ENCODE assay signal across 7 mouse cellular contexts in the genomic region with DNA sequence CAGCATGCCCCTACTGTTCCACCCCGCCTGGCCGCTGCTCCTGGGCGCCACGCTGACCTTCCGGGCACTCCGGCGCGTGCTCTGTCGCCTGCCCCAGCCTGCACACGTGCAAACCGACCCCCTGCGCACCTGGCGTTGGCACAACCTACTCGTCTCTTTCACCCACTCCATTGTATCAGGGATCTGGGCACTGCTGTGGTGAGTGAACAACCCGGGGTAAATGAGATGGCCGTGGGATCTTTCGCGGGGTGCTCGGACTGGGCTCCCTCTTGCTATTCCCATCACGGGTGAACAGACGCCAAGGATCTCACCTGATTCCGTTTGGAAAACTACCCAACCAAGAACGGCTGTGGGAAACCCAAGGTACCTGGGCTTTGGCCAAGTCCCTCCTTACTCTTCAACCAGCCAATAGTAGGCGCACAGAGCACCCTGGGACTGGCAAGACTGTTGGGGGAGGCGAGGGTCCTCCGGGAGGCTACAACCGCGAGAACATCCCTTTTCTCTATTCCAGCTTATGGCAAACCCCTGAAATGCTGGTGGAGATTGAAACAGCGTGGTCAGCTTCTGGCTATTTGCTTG. TPM values are rescaled to one million over a fixed set of nuclear protein-coding genes. Genes with fewer than 3 reads are reported as not detected.
DNase-seq lines count a peak whose midpoint lies in the region; ATAC-seq and TF ChIP-seq lines count a peak whose summit lies in the region.

No protein-coding gene starts in this region.

- DNase-seq in CD4-positive helper T cell, adult 2 months (ENCODE audit: low read depth, low spot score) = peak; percentile 37
- peak; percentile 97 for DNase-seq in MEL (ENCODE audit: low read depth, low spot score)
- DNase-seq in embryo, embryonic 9.5 days (ENCODE audit: extremely low spot score) = peak; percentile 72
- peak; percentile 76 to 79 for DNase-seq in heart, postnatal 10 days
- peak in 1 of 2 experiments; percentile 51 for DNase-seq in layer of hippocampus, adult 2 months (ENCODE audit: low spot score in 2 of 2)
- DNase-seq in lung, postnatal 25 days (ENCODE audit: low spot score) = peak; percentile 70

- H3K79me2 ChIP-seq in MEL (ENCODE audit: control insufficient read depth, insufficient read depth, low read length, poor library complexity) = peaks cover 32% of the 10 kb centered on the region

- H3K9me3 ChIP-seq in MEL (replicated peaks; ENCODE audit: insufficient read depth, low read length) = no peaks in the 10 kb centered on the region
- H3K9me3 ChIP-seq in stomach, embryonic 15.5 days = no peaks in the 10 kb centered on the region

- H3K4me2 ChIP-seq in stomach, embryonic 15.5 days = peak overlapping the region; percentile 90

- no peak for TF ChIP-seq CTCF in MEL (IDR thresholded peaks at IDR 0.05 in 2 of 3, conservative IDR thresholded peaks at IDR 0.05 in 1 of 3; ENCODE audit: control insufficient read depth in 1 of 3, insufficient read depth in 1 of 3, low read depth in 2 of 3, low read length in 3 of 3, poor library complexity in 1 of 3, severe bottlenecking in 1 of 3)
- TF ChIP-seq CTCF in layer of hippocampus, adult 2 months (conservative IDR thresholded peaks at IDR 0.05) = no peak

- intact Hi-C loops in heart, postnatal 10 days (cut with DNase I) = loop anchor here (2.0 to 5.0 kb wide), 3 partner anchors 160 to 352 kb away; a partner anchor contains a TSS

- peak; percentile 34 to 53; a peak in 2 of 4 replicates for TF ChIP-seq POLR2A in MEL (IDR thresholded peaks at IDR 0.05; ENCODE audit: control insufficient read depth in 1 of 2, insufficient read depth in 1 of 2, low read depth in 1 of 2, low read length in 2 of 2, poor library complexity in 1 of 2)

- peaks cover 12 to 32% of the 10 kb centered on the region in 2 experiments for H3K36me3 ChIP-seq in MEL (ENCODE audit: control insufficient read depth in 1 of 2, insufficient read depth in 2 of 2, low read length in 2 of 2)
- H3K36me3 ChIP-seq in stomach, embryonic 15.5 days = peaks cover 24% of the 10 kb centered on the region

- H3K27me3 ChIP-seq in MEL (ENCODE audit: control insufficient read depth in 1 of 2, insufficient read depth in 2 of 2, low read length in 2 of 2) = no peaks in the 10 kb centered on the region
- no peaks in the 10 kb centered on the region for H3K27me3 ChIP-seq in stomach, embryonic 15.5 days (replicated peaks)

- peaks cover 4 to 19% of the 10 kb centered on the region in 2 experiments; a peak in 2 of 4 replicates for H3K4me1 ChIP-seq in MEL (ENCODE audit: control insufficient read depth in 1 of 2, insufficient read depth in 2 of 2, low read length in 2 of 2)
- peaks cover 56% of the 10 kb centered on the region for H3K4me1 ChIP-seq in stomach, embryonic 15.5 days

- H3K27ac ChIP-seq in MEL (ENCODE audit: control insufficient read depth, low read depth, low read length) = peak overlapping the region; percentile 96
- peak overlapping the region; percentile 90 for H3K27ac ChIP-seq in layer of hippocampus, adult 2 months
- H3K27ac ChIP-seq in stomach, embryonic 15.5 days = peak overlapping the region; percentile 99

- peak overlapping the region; percentile 43 to 81 for H3K4me3 ChIP-seq in MEL (ENCODE audit: control insufficient read depth in 1 of 2, insufficient read depth in 1 of 2, low read depth in 2 of 2, low read length in 2 of 2)
- peak overlapping the region; percentile 62 for H3K4me3 ChIP-seq in layer of hippocampus, adult 2 months
- H3K4me3 ChIP-seq in stomach, embryonic 15.5 days (replicated peaks) = peak overlapping the region; percentile 76

- no peak for TF ChIP-seq RAD21 in MEL (IDR thresholded peaks at IDR 0.05; ENCODE audit: low read depth, low read length)

- TF ChIP-seq EP300 in MEL (IDR thresholded peaks at IDR 0.05; ENCODE audit: low read depth in 1 of 2, low read length in 2 of 2) = peak in 1 of 2 experiments; percentile 42; a peak in 1 of 4 replicates

- peak; percentile 11; the same call in 1 of the 2 replicates for ATAC-seq in stomach, embryonic 15.5 days (ENCODE audit: insufficient read depth, low FRiP score, low read depth)

- peak overlapping the region; percentile 89 for H3K9ac ChIP-seq in MEL (ENCODE audit: control insufficient read depth, low read depth, low read length, poor library complexity, severe bottlenecking)
- H3K9ac ChIP-seq in stomach, embryonic 15.5 days = peak overlapping the region; percentile 67

- WGBS in stomach, embryonic 15.5 days = under 1% methylated on average over 29 of the region's 29 CpGs

TF ChIP-seq in MEL, 35 proteins besides CTCF, POLR2A, EP300 and RAD21 (continues in another document):
- TF ChIP-seq HCFC1 (IDR thresholded peaks at IDR 0.05; ENCODE audit: low read depth, low read length) = peak; percentile 71; the same call in 1 of the 2 replicates
- TF ChIP-seq NELFE (IDR thresholded peaks at IDR 0.05; ENCODE audit: low read depth, low read length) = peak; percentile 5
- TF ChIP-seq SMC3 (IDR thresholded peaks at IDR 0.05; ENCODE audit: low read depth, low read length) = peak; percentile 15
- peak; percentile 2 for TF ChIP-seq SIN3A (IDR thresholded peaks at IDR 0.05; ENCODE audit: low read length)
- TF ChIP-seq USF1 (IDR thresholded peaks at IDR 0.05; ENCODE audit: low read depth, low read length) = no peak
- TF ChIP-seq BHLHE40 (IDR thresholded peaks at IDR 0.05; ENCODE audit: borderline replicate concordance, low read depth, low read length) = peak; percentile 47; the same call in 1 of the 2 replicates
- no peak for TF ChIP-seq USF2 (IDR thresholded peaks at IDR 0.05; ENCODE audit: borderline replicate concordance in 1 of 2, insufficient read depth in 1 of 2, low read depth in 1 of 2, low read length in 2 of 2)
- peak; percentile 50; the same call in 1 of the 2 replicates for TF ChIP-seq ETS1 (IDR thresholded peaks at IDR 0.05; ENCODE audit: low read depth, low read length)
- TF ChIP-seq MAX (IDR thresholded peaks at IDR 0.05; ENCODE audit: low read length) = peak; percentile 74
- TF ChIP-seq TAL1 (IDR thresholded peaks at IDR 0.05; ENCODE audit: low read length) = no peak
- TF ChIP-seq RCOR1 (IDR thresholded peaks at IDR 0.05; ENCODE audit: low read depth, low read length) = peak; percentile 41; the same call in 1 of the 2 replicates
- TF ChIP-seq KAT2A (conservative IDR thresholded peaks at IDR 0.05; ENCODE audit: low read depth, low read length) = no peak
- peak; percentile 78; the same call in 1 of the 2 replicates for TF ChIP-seq MYC (IDR thresholded peaks at IDR 0.05; ENCODE audit: low read depth, low read length)
- TF ChIP-seq ZNF384 (IDR thresholded peaks at IDR 0.05; ENCODE audit: low read depth, low read length) = no peak
- no peak for TF ChIP-seq ELF1 (IDR thresholded peaks at IDR 0.05; ENCODE audit: low read depth, low read length)
- TF ChIP-seq CHD2 (IDR thresholded peaks at IDR 0.05; ENCODE audit: low read length) = peak; percentile 77
- TF ChIP-seq POLR2AphosphoS5 (IDR thresholded peaks at IDR 0.05; ENCODE audit: borderline replicate concordance, low read depth, low read length) = peak; percentile 92
- peak; percentile 88 for TF ChIP-seq POLR2AphosphoS2 (IDR thresholded peaks at IDR 0.05; ENCODE audit: low read length)
- no peak for TF ChIP-seq MEF2A (IDR thresholded peaks at IDR 0.05; ENCODE audit: extremely low read depth, insufficient replicate concordance, low read depth, low read length, poor library complexity, severe bottlenecking)
- peak; percentile 60 for TF ChIP-seq NRF1 (IDR thresholded peaks at IDR 0.05; ENCODE audit: insufficient read depth, low read depth, low read length, poor library complexity, severe bottlenecking)
- TF ChIP-seq E2F4 (IDR thresholded peaks at IDR 0.05; ENCODE audit: borderline replicate concordance, low read depth, low read length) = no peak
- no peak for TF ChIP-seq MAFK (IDR thresholded peaks at IDR 0.05; ENCODE audit: borderline replicate concordance, low read depth, low read length)

RNA-seq across cellular contexts. Expression of a gene that starts 2.4 kb away (rescaled TPM):
- total RNA-seq in MEL (2012; rRNA removed) = 16.2 and 28.3 TPM in 2 replicates
- polyA plus RNA-seq in MEL (2012; ENCODE audit: insufficient read depth in 1 of 2, insufficient read length in 2 of 2, low read depth in 1 of 2, low replicate concordance in 2 of 2, missing spikeins in 1 of 2) = 10 to 100 TPM in 1 of 2 experiments, not detected in 1; 23.3 TPM
- 1 to 10 TPM; 9.1 to 9.4 TPM for total RNA-seq in heart, postnatal 10 days (2021)
- 10 to 100 TPM; 21.1 to 24.3 TPM for total RNA-seq in layer of hippocampus, adult 2 months (2021)
- polyA plus RNA-seq in stomach, embryonic 15.5 days (2015; fragmentation: Nextera tagmentation; extraction: Ambion mirVana) = 29.8 and 30.8 TPM in 2 replicates

RNA-seq across cellular contexts. Expression of a gene that starts 2.5 kb away (rescaled TPM):
- total RNA-seq in MEL (2012; rRNA removed) = 6.0 and 7.5 TPM in 2 replicates
- 10 to 100 TPM in 1 of 2 experiments, not detected in 1; 10.1 TPM for polyA plus RNA-seq in MEL (2012; ENCODE audit: insufficient read depth in 1 of 2, insufficient read length in 2 of 2, low read depth in 1 of 2, low replicate concordance in 2 of 2, missing spikeins in 1 of 2)
- total RNA-seq in heart, postnatal 10 days (2021) = 1 to 10 TPM; 4.5 to 5.4 TPM
- total RNA-seq in layer of hippocampus, adult 2 months (2021) = 1 to 10 TPM; 2.6 to 3.3 TPM
- 15.4 and 18.2 TPM in 2 replicates for polyA plus RNA-seq in stomach, embryonic 15.5 days (2015; fragmentation: Nextera tagmentation; extraction: Ambion mirVana)

RNA-seq across cellular contexts. Expression of a gene that starts 4.4 kb away (rescaled TPM):
- 3,920 and 4,112 TPM in 2 replicates for total RNA-seq in MEL (2012; rRNA removed)
- polyA plus RNA-seq in MEL (2012; ENCODE audit: insufficient read depth in 1 of 2, insufficient read length in 2 of 2, low read depth in 1 of 2, low replicate concordance in 2 of 2, missing spikeins in 1 of 2) = 1,000 to 10,000 TPM in 1 of 2 experiments, not detected in 1; 2,892 TPM
- total RNA-seq in heart, postnatal 10 days (2021) = 100 to 1,000 TPM; 965 to 994 TPM
- 100 to 1,000 TPM; 747 to 755 TPM for total RNA-seq in layer of hippocampus, adult 2 months (2021)
- polyA plus RNA-seq in stomach, embryonic 15.5 days (2015; fragmentation: Nextera tagmentation; extraction: Ambion mirVana) = 1,236 and 1,312 TPM in 2 replicates

RNA-seq across cellular contexts. Expression of a gene that starts 9.3 kb away (rescaled TPM):
- 20.8 TPM in 2 replicates for total RNA-seq in MEL (2012; rRNA removed)
- 10 to 100 TPM in 1 of 2 experiments, not detected in 1; 42.9 TPM for polyA plus RNA-seq in MEL (2012; ENCODE audit: insufficient read depth in 1 of 2, insufficient read length in 2 of 2, low read depth in 1 of 2, low replicate concordance in 2 of 2, missing spikeins in 1 of 2)
- total RNA-seq in heart, postnatal 10 days (2021) = 10 to 100 TPM; 22.3 to 24.3 TPM
- total RNA-seq in layer of hippocampus, adult 2 months (2021) = 10 to 100 TPM; 33.3 TPM
- 111 and 120 TPM in 2 replicates for polyA plus RNA-seq in stomach, embryonic 15.5 days (2015; fragmentation: Nextera tagmentation; extraction: Ambion mirVana)

RNA-seq across cellular contexts. Expression of a gene that starts 13.6 kb away (rescaled TPM):
- total RNA-seq in MEL (2012; rRNA removed) = 21.0 and 42.0 TPM in 2 replicates
- 10 to 100 TPM in 1 of 2 experiments, not detected in 1; 34.4 TPM for polyA plus RNA-seq in MEL (2012; ENCODE audit: insufficient read depth in 1 of 2, insufficient read length in 2 of 2, low read depth in 1 of 2, low replicate concordance in 2 of 2, missing spikeins in 1 of 2)
- 10 to 100 TPM; 17.5 to 21.0 TPM for total RNA-seq in heart, postnatal 10 days (2021)
- 10 to 100 TPM; 11.1 to 13.3 TPM for total RNA-seq in layer of hippocampus, adult 2 months (2021)
- polyA plus RNA-seq in stomach, embryonic 15.5 days (2015; fragmentation: Nextera tagmentation; extraction: Ambion mirVana) = 57.3 and 67.4 TPM in 2 replicates
